Mouse (Mus musculus) hindbrain, postnatal 0 days (tissue): ENCODE measurements at regions not wholly inside any gene's neighbourhood (a gene's known extent, or its start where the extent isn't known, plus 50 kb on each side); places are given as distances from the start of the nearest gene placed in this dataset.

Experiments used
- ATAC-seq: fragments of 200-750 bp; cut with Nextera tagmentation; 2 replicates; pipeline ENCODE4 v1.8.0; 2017; ENCODE audit warnings: mild to moderate bottlenecking, moderate TSS enrichment, moderate library complexity
- DNase-seq: peaks from one replicate; pipeline ENCODE4 v3.0.0-alpha.2; 2015; ENCODE audit warnings: low spot score
- H3K27ac ChIP-seq: fragments of 300-500 bp; sonication (generic); 2 replicates; pipeline ENCODE4 v1.5.1; 2014; ENCODE audit warnings: mild to moderate bottlenecking
- H3K27me3 ChIP-seq: fragments of 300-500 bp; sonication (generic); 2 replicates; pipeline ENCODE4 v1.6.1; 2014; ENCODE audit warnings: low read length, mixed read lengths; ENCODE audit not compliant: insufficient read depth
- H3K36me3 ChIP-seq: fragments of 300-500 bp; sonication (generic); 2 replicates; pipeline ENCODE4 v1.6.1; 2014; ENCODE audit warnings: low read length, mixed read lengths; ENCODE audit not compliant: insufficient read depth
- H3K4me1 ChIP-seq: fragments of 300-500 bp; sonication (generic); 2 replicates; pipeline ENCODE4 v1.6.1; 2014; ENCODE audit warnings: antibody characterized with exemption, low read length, mixed read lengths; ENCODE audit not compliant: insufficient read depth
- H3K4me2 ChIP-seq: fragments of 300-500 bp; sonication (generic); 2 replicates; pipeline ENCODE4 v1.6.1; 2014; ENCODE audit warnings: low read depth, mild to moderate bottlenecking, low read length, moderate library complexity, mixed read lengths
- H3K4me3 ChIP-seq: fragments of 300-500 bp; sonication (generic); 2 replicates; pipeline ENCODE4 v1.5.1; 2014; ENCODE audit warnings: low read length
- H3K9ac ChIP-seq: fragments of 300-500 bp; sonication (generic); replicated peaks from 2 replicates; pipeline ENCODE4 v1.6.1; 2014; ENCODE audit warnings: mild to moderate bottlenecking, low read length, moderate library complexity, mixed read lengths
- H3K9me3 ChIP-seq: fragments of 300-500 bp; sonication (generic); 2 replicates; pipeline ENCODE4 v1.6.1; 2016; ENCODE audit warnings: low read length, mixed read lengths
- CTCF ChIP-seq: IDR thresholded peaks from 2 replicates; pipeline ENCODE4 v1.5.1; 2016; ENCODE audit warnings: antibody characterized with exemption, control low read depth, low read depth
- WGBS: fragments of 180-500 bp; shearing (Covaris S2); extraction: QIAGEN DNeasy Blood & Tissue Kit; methylation state at CpG from one replicate; pipeline ENCODE4 v1.1.7; 2014; 5-methylcytosine and 5-hydroxymethylcytosine counted together

- Histone ChIP-seq H3K36me3 (no peaks in the 10 kb centered on the region), H3K9me3 (no peaks in the 10 kb centered on the region), H3K4me3 (no peak overlapping the region), H3K27me3 (no peaks in the 10 kb centered on the region), H3K4me1 (peaks cover 16% of the 10 kb centered on the region), H3K4me2 (no peak overlapping the region), H3K9ac (no peak overlapping the region), H3K27ac (no peak overlapping the region)
- no peak for ATAC-seq
- WGBS: 51% methylated on average over 2 of the region's 2 CpGs
- no peak for TF ChIP-seq CTCF
- no peak for DNase-seq
These were observed 107.7 kb downstream of the Zfp706 start for GRCm38 (mm10) chr15:36899882-36900281.

- no peak overlapping the region for H3K4me2 ChIP-seq
- no peak for ATAC-seq
- no peak overlapping the region for H3K4me3 ChIP-seq
- no peak for TF ChIP-seq CTCF
- WGBS: 89% methylated on average over 11 of the region's 11 CpGs
- H3K9me3 ChIP-seq: no peaks in the 10 kb centered on the region
- no peaks in the 10 kb centered on the region for H3K36me3 ChIP-seq
- H3K9ac ChIP-seq: no peak overlapping the region
- no peaks in the 10 kb centered on the region for H3K27me3 ChIP-seq
- no peak overlapping the region for H3K27ac ChIP-seq
- peaks cover 16% of the 10 kb centered on the region for H3K4me1 ChIP-seq
- DNase-seq: no peak
These were observed 108.6 kb downstream of the Zfp706 start for GRCm38 (mm10) chr15:36898857-36899523.

GRCm38 (mm10) chr15:36898326-36898725, 109.2 kb downstream of the Zfp706 start:
- Histone ChIP-seq H3K9me3 (no peaks in the 10 kb centered on the region), H3K4me2 (no peak overlapping the region), H3K4me3 (no peak overlapping the region), H3K27ac (no peak overlapping the region), H3K36me3 (no peaks in the 10 kb centered on the region), H3K4me1 (peaks cover 16% of the 10 kb centered on the region), H3K9ac (no peak overlapping the region), H3K27me3 (no peaks in the 10 kb centered on the region)
- ATAC-seq (no peak), DNase-seq (no peak)
- 94% methylated on average over 6 of the region's 6 CpGs for WGBS
- no peak for TF ChIP-seq CTCF

- Histone ChIP-seq H3K9me3 (no peaks in the 10 kb centered on the region), H3K4me2 (no peak overlapping the region), H3K4me1 (peaks cover 11% of the 10 kb centered on the region), H3K27me3 (no peaks in the 10 kb centered on the region), H3K36me3 (no peaks in the 10 kb centered on the region), H3K4me3 (no peak overlapping the region), H3K9ac (no peak overlapping the region), H3K27ac (no peak overlapping the region)
- no peak for TF ChIP-seq CTCF
- DNase-seq (no peak), ATAC-seq (no peak)
- 85% methylated on average over 4 of the region's 4 CpGs for WGBS
These were observed 111.3 kb downstream of the Zfp706 start for GRCm38 (mm10) chr15:36896265-36896664.

GRCm38 (mm10) chr15:36895031-36895430, 112.5 kb downstream of the Zfp706 start:
- no peak overlapping the region for H3K27ac ChIP-seq
- H3K9ac ChIP-seq: no peak overlapping the region
- H3K27me3 ChIP-seq: no peaks in the 10 kb centered on the region
- no peak overlapping the region for H3K4me3 ChIP-seq
- TF ChIP-seq CTCF: no peak
- H3K4me1 ChIP-seq: 0 out of 2 replicates have a peak, but pooled peaks cover 5% of the 10 kb centered on the region
- DNase-seq (no peak), ATAC-seq (no peak)
- H3K4me2 ChIP-seq: no peak overlapping the region
- 92% methylated on average over 4 of the region's 4 CpGs for WGBS
- no peaks in the 10 kb centered on the region for H3K9me3 ChIP-seq
- H3K36me3 ChIP-seq: no peaks in the 10 kb centered on the region

- H3K4me2 ChIP-seq: peak overlapping the region; percentile 33; the same call in 1 of the 2 replicates
- no peaks in the 10 kb centered on the region for H3K9me3 ChIP-seq
- H3K27ac ChIP-seq: no peak overlapping the region
- 50% methylated on average over 4 of the region's 4 CpGs for WGBS
- no peak for TF ChIP-seq CTCF
- H3K4me3 ChIP-seq: no peak overlapping the region
- no peaks in the 10 kb centered on the region for H3K36me3 ChIP-seq
- H3K27me3 ChIP-seq: no peaks in the 10 kb centered on the region
- ATAC-seq: no peak
- DNase-seq: no peak
- 0 out of 2 replicates have a peak, but pooled peaks cover 5% of the 10 kb centered on the region for H3K4me1 ChIP-seq
- H3K9ac ChIP-seq: peak overlapping the region; percentile 30; the same call in 1 of the 2 replicates
These were observed 114.1 kb downstream of the Zfp706 start for GRCm38 (mm10) chr15:36893407-36893969.
